Mouse (Mus musculus) testis, postnatal 10 days (tissue): Measurements from ENCODE around the gene Heg1.

Source experiments
- DNase-seq: peaks from one replicate; pipeline ENCODE4 v3.0.0; 2021; ENCODE audit warnings: low spot score

Heg1 gene

GRCm38 (mm10) chr16:33706111-33706890 lies 22.1 kb downstream of the Heg1 start:
- no peak for DNase-seq

DNA sequence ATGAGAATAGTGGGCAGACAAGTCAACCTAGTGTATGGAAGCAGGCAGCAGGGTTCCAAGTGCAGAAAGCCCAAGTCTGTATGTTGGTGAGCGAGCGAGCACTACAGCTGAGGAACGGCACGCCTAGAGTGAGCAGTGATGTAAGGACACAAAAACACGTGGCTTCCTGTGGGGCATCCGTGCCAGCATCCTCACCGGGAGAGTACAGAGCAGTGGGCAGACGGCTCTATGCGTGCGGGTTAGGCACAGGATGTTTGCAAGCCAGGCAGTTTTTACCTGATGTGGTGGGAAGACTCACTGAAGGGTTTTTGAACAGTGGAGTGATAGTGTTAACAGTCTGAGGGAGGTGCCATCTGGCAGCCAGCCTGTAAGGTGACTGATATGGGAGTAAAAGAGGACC lies 23.9 kb downstream of the Heg1 start:
- no peak for DNase-seq

DNA sequence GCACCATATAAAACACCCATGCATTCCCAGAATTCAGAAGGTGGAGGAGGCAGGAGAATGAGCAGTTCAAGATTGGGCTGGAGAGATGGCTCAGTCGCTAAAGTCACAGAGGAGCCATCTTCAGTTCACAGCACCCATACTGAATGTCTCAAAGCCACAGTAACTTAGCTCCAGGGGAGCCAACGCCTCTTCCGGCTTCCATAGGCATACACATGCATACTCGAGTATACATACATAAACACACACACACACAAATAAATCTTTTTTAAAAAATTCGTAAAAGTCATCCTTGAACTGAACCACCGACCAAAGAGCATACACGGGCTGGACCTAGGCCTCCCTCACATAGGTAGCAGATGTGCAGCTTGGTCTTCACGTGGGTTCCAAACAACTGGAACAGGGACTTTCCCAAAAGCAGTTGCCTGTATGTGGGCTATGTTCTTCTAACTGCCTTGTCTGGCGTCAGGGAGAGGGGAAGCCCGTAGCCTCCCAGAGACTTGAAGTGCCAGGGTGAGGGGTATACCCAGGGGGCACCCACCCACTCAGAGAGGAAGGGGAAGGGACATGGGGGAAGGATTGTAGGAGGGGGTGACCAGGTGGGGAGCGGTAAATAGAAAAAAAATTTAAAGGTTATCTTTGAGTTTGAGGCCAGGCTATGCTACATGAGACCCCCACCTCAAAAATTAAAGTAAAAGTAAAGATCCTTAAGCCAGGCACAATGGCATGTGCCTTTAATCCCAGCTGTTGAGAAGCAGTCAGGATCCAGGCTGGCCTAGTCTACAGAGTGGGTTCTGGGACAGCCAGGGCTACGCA lies 24.6 kb downstream of the Heg1 start:
- DNase-seq: no peak

- DNase-seq: peak; percentile 69
These were observed 30.1 kb downstream of the Heg1 start for GRCm38 (mm10) chr16:33714271-33714670.

DNA sequence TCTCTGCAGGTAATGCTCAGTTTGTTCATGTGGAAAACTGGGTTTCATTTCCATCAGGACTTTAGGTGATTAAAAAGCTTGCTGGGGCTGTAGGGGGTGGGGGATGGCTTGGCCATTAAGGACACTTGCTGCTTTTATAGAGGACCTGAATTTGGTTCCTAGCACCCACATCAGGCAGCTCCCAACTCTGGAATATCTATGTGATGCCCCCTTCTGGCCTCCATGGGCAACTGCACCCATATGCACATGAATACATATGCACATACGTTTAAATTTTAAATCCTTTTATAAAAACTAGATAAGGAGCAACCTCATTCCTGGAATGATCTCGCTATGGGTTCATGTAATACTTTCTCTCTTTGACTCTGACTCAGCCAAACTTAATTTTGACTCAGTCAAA lies 39.1 kb downstream of the Heg1 start:
- no peak for DNase-seq

GRCm38 (mm10) chr16:33723983-33724382 lies 39.8 kb downstream of the Heg1 start:
- DNase-seq: no peak

DNA sequence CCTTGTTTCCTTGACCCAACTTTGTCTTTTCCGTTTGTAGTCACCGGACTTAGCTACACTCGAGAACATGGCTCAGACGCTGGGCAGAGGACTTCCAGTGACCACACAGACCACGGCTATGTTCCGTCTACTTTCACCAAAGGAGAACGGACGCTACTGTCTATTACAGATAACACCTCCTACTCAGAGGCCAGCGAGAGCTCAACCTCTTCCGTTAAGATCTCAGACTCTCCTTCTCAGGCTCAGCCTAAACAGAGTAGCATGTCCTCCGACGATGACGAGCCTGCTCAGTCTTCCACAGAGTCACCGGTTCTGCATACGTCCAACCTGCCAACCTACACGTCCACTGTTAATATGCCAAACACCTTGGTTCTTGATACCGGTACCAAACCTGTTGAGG lies 42.1 kb downstream of the Heg1 start:
- no peak for DNase-seq

GRCm38 (mm10) chr16:33726892-33727291 lies 42.7 kb downstream of the Heg1 start:
- no peak for DNase-seq

GRCm38 (mm10) chr16:33728427-33728826 lies 44.3 kb downstream of the Heg1 start:
- no peak for DNase-seq

GRCm38 (mm10) chr16:33731291-33731690 lies 47.1 kb downstream of the Heg1 start:
- DNase-seq: no peak

- DNase-seq: peak; percentile 36
These were observed 48.1 kb downstream of the Heg1 start for GRCm38 (mm10) chr16:33732237-33732749.

DNA sequence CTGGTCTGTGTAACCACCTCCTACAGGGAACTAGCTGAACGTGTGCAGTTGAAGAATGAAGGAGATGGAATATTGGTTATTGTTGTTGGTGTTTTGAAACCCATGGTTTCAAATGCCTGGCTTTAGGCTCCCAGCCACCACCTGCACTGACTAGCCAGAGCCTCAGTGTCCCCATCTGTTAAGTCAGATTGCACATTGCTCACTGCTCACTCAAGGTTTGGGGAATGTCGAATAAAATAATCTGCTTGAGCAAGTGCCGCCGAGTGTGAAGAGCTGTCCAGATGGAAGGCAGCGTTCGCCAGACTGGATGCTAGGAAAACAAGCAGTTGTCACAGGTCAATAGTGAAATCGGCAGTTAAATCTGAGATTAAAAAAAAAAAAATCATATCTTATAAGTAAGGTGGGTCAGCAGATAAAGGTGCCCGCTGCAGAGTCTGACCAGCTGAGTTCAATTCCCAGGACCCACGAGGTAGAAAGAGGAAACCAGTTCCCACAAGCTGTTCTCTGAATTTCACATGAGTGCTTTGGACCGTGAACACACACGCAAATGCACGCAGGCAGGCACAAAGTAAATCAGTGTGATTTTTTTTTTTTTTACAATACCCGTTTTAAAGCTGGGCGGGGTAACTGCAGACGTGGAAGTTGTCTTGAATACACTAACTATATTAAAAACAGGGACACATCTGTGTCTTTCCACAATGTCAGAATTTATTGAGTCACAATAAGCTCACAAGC lies 48.8 kb downstream of the Heg1 start:
- DNase-seq: no peak

GRCm38 (mm10) chr16:33733864-33734263 lies 49.7 kb downstream of the Heg1 start:
- no peak for DNase-seq

GRCm38 (mm10) chr16:33734545-33734944 lies 50.4 kb downstream of the Heg1 start:
- peak; percentile 38 for DNase-seq

GRCm38 (mm10) chr16:33735238-33735637 lies 51.1 kb downstream of the Heg1 start:
- no peak for DNase-seq

- no peak for DNase-seq
These were observed 51.6 kb downstream of the Heg1 start for GRCm38 (mm10) chr16:33735791-33736190.

DNA sequence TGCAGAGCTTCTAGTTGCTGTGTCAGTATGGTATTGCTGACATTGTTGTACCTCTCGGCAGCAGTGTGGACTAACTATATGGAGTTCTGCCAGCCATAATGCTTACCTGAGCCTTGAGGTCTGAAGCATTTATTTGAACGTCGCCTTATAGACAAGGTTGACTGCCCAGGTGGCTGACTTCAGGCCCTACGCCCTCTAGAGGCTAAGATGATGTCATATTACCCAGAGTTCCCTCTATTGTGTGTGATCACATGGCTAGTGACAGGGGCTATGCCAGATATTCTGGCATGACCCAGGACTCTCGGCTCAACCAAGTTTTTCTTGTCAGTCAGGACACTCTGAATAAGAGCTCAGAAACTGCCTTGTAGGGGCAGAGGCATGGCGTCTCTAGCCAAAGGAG lies 52.6 kb downstream of the Heg1 start:
- no peak for DNase-seq

DNA sequence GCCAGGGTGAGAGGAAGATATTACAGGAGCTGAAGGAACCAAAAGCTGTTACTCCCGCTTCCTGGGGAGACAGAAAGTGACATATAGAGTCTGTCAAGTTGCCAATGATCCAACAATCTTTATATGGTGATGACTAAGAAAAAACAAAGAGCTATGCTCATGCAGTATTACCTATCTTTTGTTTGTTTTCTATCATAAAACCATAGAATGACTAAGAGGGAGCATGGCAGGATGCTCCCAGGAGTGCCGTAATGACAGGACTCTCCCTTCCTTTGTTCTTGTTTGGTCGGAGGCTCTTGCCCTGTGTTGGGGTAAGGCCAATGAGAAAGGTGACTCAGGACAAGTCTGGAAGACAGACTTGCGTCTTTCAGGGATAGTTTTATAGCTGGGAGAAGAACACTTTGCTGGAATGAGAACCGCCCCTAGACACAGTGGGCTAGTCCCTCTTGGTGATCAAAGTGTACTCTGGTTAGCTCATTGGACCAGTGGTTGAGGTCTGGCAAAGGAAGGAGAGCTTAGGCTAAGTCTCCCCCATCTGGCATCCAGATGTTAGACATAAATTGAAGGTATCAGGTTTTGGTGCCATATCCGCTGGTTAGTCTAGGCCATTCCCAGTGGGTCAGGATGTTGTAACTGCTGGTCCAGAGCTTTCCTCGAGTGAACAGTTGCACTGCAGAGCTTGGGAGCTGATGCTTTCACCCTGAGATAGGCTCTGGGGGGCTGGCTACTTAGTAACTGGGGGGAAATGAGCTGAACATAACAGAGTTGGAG lies 55.0 kb downstream of the Heg1 start:
- DNase-seq: no peak

DNA sequence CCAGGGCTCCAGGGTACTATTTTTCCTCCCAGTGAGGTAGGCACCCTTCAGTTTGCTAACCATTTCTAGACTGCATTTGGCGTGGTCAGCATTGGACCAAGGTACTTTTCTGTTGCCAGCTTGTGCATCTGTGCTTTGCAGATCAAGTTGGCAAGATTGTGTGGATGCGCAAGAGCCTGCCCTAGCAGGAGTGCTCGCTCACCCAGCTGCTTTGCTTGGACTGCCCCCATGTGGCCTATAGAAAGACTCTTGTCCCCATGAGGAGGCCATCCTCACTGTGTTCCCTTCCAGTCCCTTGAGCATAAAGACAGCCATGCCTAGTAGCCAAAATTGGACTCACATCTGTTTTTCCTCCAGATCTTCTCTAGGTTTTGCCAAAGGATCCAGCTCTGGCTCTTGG lies 55.6 kb downstream of the Heg1 start:
- peak; percentile 58 for DNase-seq

DNA sequence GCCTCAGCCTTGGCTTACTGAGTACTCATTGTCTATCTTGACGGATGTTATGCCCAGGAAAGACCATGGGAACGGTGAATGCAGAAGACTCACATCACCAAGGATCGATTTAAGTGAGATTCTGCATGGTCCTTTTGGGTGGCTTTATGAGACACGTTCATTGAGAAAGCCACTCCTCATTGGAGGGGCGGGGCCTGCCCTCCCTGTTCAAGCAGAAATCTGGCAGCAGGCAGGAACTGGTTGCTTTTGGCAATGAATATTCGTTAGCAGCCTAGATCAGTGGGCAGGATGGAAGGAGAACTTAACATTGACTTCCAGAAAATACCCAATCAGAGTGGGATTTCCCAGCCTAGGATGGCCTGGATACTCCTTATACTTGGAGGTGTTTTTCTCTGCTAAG lies 56.2 kb downstream of the Heg1 start:
- no peak for DNase-seq

GRCm38 (mm10) chr16:33741795-33742194 lies 57.6 kb downstream of the Heg1 start:
- peak; percentile 37 for DNase-seq

GRCm38 (mm10) chr16:33742233-33742632 lies 58.1 kb downstream of the Heg1 start:
- peak; percentile 33 for DNase-seq
